Mouse (Mus musculus) layer of hippocampus, postnatal 36 days (tissue): ENCODE data around the gene Ldb1. TPM values are rescaled to one million over a fixed set of nuclear protein-coding genes. Genes with fewer than 3 reads are reported as not detected.

Source experiments
- total RNA-seq, 2 experiments: library from RNA; stranded (reverse); gene quantifications; 2 replicates each; pipeline ENCODE4 v1.2.3; 2021

Gene Ldb1
- total RNA-seq, 2 experiments from 2014 or later: 107 to 114 TPM

Other genes starting within 250 kb of the Ldb1 start
- 100 to 1,000 TPM; 228 to 229 TPM for gene Kcnip2, start 229.2 kb downstream of the Ldb1 start, total RNA-seq
- gene Armh3, start 46.7 kb downstream of the Ldb1 start, total RNA-seq: 10 to 100 TPM; 20.3 to 22.4 TPM
- gene Hps6, start 41.7 kb downstream of the Ldb1 start, total RNA-seq: 1 to 10 TPM; 5.7 to 7.3 TPM
- gene Pprc1, start 328 bp downstream of the Ldb1 start, total RNA-seq: 10 to 100 TPM; 29.7 to 30.9 TPM
- 10 to 100 TPM; 46.3 to 49.3 TPM for gene Nolc1, start 30.6 kb upstream of the Ldb1 start, total RNA-seq
- not detected for gene Elovl3, start 86.7 kb upstream of the Ldb1 start, total RNA-seq
- not detected for gene Pitx3, start 103.1 kb upstream of the Ldb1 start, total RNA-seq
- 10 to 100 TPM; 95.3 to 96.3 TPM for gene Gbf1, start 107.3 kb upstream of the Ldb1 start, total RNA-seq